Mouse (Mus musculus) small intestine, adult 2 months (tissue): ENCODE measurements around the gene Alox5ap.

Source experiments
- CTCF ChIP-seq: fragments of 200-500 bp; IDR thresholded peaks from 2 replicates; pipeline ENCODE4 v1.5.1; 2012; ENCODE audit warnings: low read depth, mild to moderate bottlenecking, control low read depth, inconsistent platforms, low read length, moderate library complexity, mixed read lengths; ENCODE audit not compliant: insufficient replicate concordance, insufficient read length; ENCODE audit errors: extremely low read depth
- POLR2A ChIP-seq: fragments of 200-500 bp; IDR thresholded peaks from 2 replicates; pipeline ENCODE4 v1.6.1; 2012; ENCODE audit warnings: low read depth, mild to moderate bottlenecking, control low read depth, inconsistent platforms, low read length, moderate library complexity

DNA sequence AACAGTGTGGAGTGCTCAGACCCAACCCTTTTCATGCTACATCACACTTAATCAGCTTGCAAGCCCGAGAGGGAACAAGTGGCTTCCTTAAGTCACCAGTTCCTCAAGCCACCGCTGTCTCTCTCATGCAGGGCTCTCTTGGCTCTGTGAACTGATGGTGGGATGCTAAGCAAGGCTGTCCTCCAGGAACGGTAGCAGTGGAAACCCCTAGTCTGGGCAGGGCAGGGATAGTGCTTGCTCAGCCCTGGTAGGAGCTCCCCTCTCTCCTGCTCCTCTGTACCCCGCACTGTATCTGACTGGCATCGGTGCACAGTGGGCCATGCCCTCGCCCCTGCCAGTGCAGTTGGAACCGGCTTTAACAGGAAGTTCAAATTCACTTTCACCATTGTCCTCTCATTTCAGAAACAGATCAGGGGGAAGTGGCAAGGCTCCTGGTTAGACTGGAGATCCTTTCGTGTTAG lies 2.2 kb downstream of the Alox5ap start:
- no peak for TF ChIP-seq CTCF
- no peak for TF ChIP-seq POLR2A
